Mouse (Mus musculus) adipocyte (in vitro differentiated cells): ENCODE results near the gene Gm20821.
"Not testable (repeated sequence)": the region's sequence is repeated elsewhere in the genome, so short reads cannot be mapped to it uniquely, and the experiment has no call there.

ENCODE experiments used
- DNase-seq: peaks from one replicate; pipeline ENCODE4 v3.0.0-alpha.2; 2016; ENCODE audit warnings: low spot score

The Gm20821 gene

DNA sequence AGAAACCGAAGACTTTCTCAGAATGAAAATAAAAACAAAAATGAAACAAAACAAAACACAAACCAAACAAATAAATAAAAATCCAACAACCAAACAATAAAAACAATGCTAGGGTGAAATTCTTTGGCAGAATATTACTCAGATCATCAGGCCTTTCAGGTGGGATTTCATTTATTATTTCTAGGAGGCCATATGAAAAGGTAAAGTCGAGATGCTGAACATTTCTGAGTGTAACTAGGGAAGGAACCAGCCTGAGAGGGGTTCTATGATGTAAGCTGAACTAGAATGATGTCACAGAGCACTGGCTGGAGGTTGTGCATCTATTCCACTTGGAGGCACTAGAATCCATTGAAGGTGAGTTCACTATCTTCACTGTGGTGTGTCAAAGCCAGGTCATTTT is at the start of gene Gm20821:
Gene Gm20821 (plus strand): TSS at position 301 of the 400 bp plus-strand sequence.
- DNase-seq, result not testable (repeated sequence)
